Mouse (Mus musculus) heart, adult 2 months (tissue): ENCODE data around the gene Gm960. TPM values are rescaled to one million over a fixed set of nuclear protein-coding genes. Genes with fewer than 3 reads are reported as not detected.
A peak's percentile ranks its signal among the peaks of the same experiment; 100 is the strongest.

Experiments used
- DNase-seq, 2 experiments: peaks; one replicate each; pipeline ENCODE4 v3.0.0; 2021
- H3K27ac ChIP-seq: fragments of 200-600 bp; 2 replicates; pipeline ENCODE4 v1.8.1; 2022
- H3K27me3 ChIP-seq: fragments of 200-500 bp; 2 replicates; pipeline ENCODE4 v1.6.1; 2012; ENCODE audit warnings: mild to moderate bottlenecking, low read length, inconsistent platforms, mixed read lengths; ENCODE audit not compliant: control insufficient read depth, insufficient read depth
- H3K36me3 ChIP-seq: fragments of 200-500 bp; 2 replicates; pipeline ENCODE4 v1.6.1; 2012; ENCODE audit warnings: low read length, inconsistent platforms; ENCODE audit not compliant: control insufficient read depth, insufficient read depth
- H3K4me1 ChIP-seq: fragments of 200-500 bp; 2 replicates; pipeline ENCODE4 v1.6.1; 2011; ENCODE audit warnings: low read length; ENCODE audit not compliant: control insufficient read depth, insufficient read depth
- H3K4me3 ChIP-seq: fragments of 200-600 bp; 2 replicates; pipeline ENCODE4 v1.8.1; 2022
- H3K79me2 ChIP-seq: fragments of 200-500 bp; replicated peaks from 2 replicates; pipeline ENCODE4 v1.6.1; 2012; ENCODE audit warnings: mild to moderate bottlenecking, inconsistent platforms, low read length, moderate library complexity, mixed read lengths; ENCODE audit not compliant: control insufficient read depth, insufficient read depth
- H3K9ac ChIP-seq: fragments of 200-500 bp; 2 replicates; pipeline ENCODE4 v1.6.1; 2012; ENCODE audit warnings: low read depth, mild to moderate bottlenecking, control low read depth, inconsistent platforms, low read length, mixed read lengths
- CTCF ChIP-seq: fragments of 200-600 bp; IDR thresholded peaks from 2 replicates; pipeline ENCODE4 v1.8.1; 2022; ENCODE audit warnings: antibody characterized with exemption, mild to moderate bottlenecking, moderate library complexity
- EP300 ChIP-seq: fragments of 200-500 bp; IDR thresholded peaks from 2 replicates; pipeline ENCODE4 v1.6.1; 2011; ENCODE audit warnings: low read depth, low read length, control low read depth; ENCODE audit not compliant: insufficient read depth
- POLR2A ChIP-seq: fragments of 200-500 bp; IDR thresholded peaks from 2 replicates; pipeline ENCODE4 v1.6.1; 2011; ENCODE audit warnings: mild to moderate bottlenecking, low read depth, low read length, control low read depth; ENCODE audit not compliant: insufficient read depth
- WGBS: fragments of 180-500 bp; shearing (Covaris S2); methylation state at CpG from one replicate; pipeline ENCODE4 v1.1.7; 2018; 5-methylcytosine and 5-hydroxymethylcytosine counted together
- intact Hi-C: fragments of 180-260 bp; cut with DNase I; formaldehyde crosslinking; loops from one replicate; pipeline ENCODE4 v1.15.1; 2025
- long read RNA-seq: library from polyadenylated mRNA; stranded (forward); transcript quantifications from one replicate; pipeline ENCODE4 v2.0.0, GENCODE M21; 2021
- polyA plus RNA-seq: library from polyadenylated mRNA; depleted of rRNA; stranded (reverse); fragments of >200 nt; gene quantifications from 2 replicates; pipeline ENCODE4 v1.2.3, GENCODE M21; 2012; rRNA removed
- total RNA-seq, 2 experiments: library from RNA; stranded (reverse); gene quantifications; 2 replicates each; pipeline ENCODE4 v1.2.3; 2021

Gene Gm960
- total RNA-seq (not detected), polyA plus RNA-seq (not detected in 2 replicates)
- long read RNA-seq = 0 reads

- Histone ChIP-seq H3K27me3 (peaks cover under 1% of the 10 kb centered on the region; the same call in 1 of the 2 replicates), H3K79me2 (no peaks in the 10 kb centered on the region), H3K36me3 (no peaks in the 10 kb centered on the region), H3K4me3 (peak within 1 kb of the TSS; percentile 48), H3K9ac (peak within 1 kb of the TSS; percentile 38; the same call in 1 of the 2 replicates), H3K27ac (no peak within 1 kb of the TSS; the same call in 1 of the 2 replicates), H3K4me1 (peaks cover 2% of the 10 kb centered on the region; the same call in 1 of the 2 replicates)
- WGBS = 1% methylated on average over 40 of the region's 40 CpGs
- intact Hi-C loops = no loop called here
- no peak for TF ChIP-seq POLR2A
- TF ChIP-seq CTCF = no peak
- no peak for TF ChIP-seq EP300
- peak; percentile 72 to 80 for DNase-seq
Measured at GRCm38 (mm10) chr19:4698205-4698677, at the start of gene Gm960. Gene Gm960, minus strand, starts transcription at chr19:4698668.

- H3K9ac ChIP-seq = no peak overlapping the region
- 75% methylated on average over 9 of the region's 9 CpGs for WGBS
Measured at GRCm38 (mm10) chr19:4747631-4748312, 49.3 kb upstream of the Gm960 start.

DNA sequence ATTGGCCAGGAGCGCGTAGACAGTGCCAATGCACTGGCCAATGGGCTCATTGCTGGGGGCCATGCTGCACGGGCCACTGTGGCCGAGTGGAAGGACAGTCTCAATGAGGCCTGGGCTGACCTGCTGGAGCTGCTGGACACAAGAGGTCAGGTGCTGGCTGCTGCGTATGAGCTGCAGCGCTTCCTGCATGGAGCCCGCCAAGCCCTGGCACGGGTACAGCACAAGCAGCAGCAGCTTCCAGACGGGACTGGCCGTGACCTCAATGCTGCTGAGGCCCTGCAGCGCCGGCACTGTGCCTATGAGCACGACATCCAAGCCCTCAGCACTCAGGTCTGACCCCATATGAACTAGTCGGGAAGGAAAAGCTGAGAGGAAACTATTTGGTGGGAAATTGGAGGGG lies 48.1 kb upstream of the Gm960 start:
- Histone ChIP-seq H3K36me3 (no peaks in the 10 kb centered on the region), H3K27me3 (no peaks in the 10 kb centered on the region), H3K9ac (no peak overlapping the region), H3K4me3 (no peak overlapping the region), H3K4me1 (peaks cover 2% of the 10 kb centered on the region; the same call in 1 of the 2 replicates), H3K79me2 (no peaks in the 10 kb centered on the region), H3K27ac (no peak overlapping the region)
- intact Hi-C loops = no loop called here
- TF ChIP-seq POLR2A = no peak
- TF ChIP-seq EP300 = no peak
- no peak for TF ChIP-seq CTCF
- WGBS = 42% methylated on average over 14 of the region's 14 CpGs
- DNase-seq = peak; percentile 52 to 59

More at GRCm38 (mm10) chr19:4747631-4748312, 49.3 kb upstream of the Gm960 start:
- Histone ChIP-seq H3K4me3 (no peak overlapping the region), H3K79me2 (no peaks in the 10 kb centered on the region), H3K27ac (no peak overlapping the region), H3K36me3 (no peaks in the 10 kb centered on the region), H3K4me1 (peaks cover 2% of the 10 kb centered on the region; the same call in 1 of the 2 replicates), H3K27me3 (no peaks in the 10 kb centered on the region)
- TF ChIP-seq CTCF (no peak), POLR2A (no peak)
- no peak for DNase-seq
- intact Hi-C loops = no loop called here

- Histone ChIP-seq H3K9ac (no peak overlapping the region), H3K27ac (no peak overlapping the region), H3K4me3 (no peak overlapping the region), H3K4me1 (peaks cover 2% of the 10 kb centered on the region; the same call in 1 of the 2 replicates), H3K27me3 (no peaks in the 10 kb centered on the region), H3K79me2 (no peaks in the 10 kb centered on the region), H3K36me3 (no peaks in the 10 kb centered on the region)
- intact Hi-C loops = no loop called here
- 74% methylated on average over 10 of the region's 10 CpGs for whole genome bisulfite sequencing
- peak; percentile 19 to 44 for DNase-seq
- 0 out of 2 replicates have a peak, but pooled peaks have one; percentile 8 for TF ChIP-seq EP300
- TF ChIP-seq POLR2A = no peak
Measured at GRCm38 (mm10) chr19:4745681-4746080, 47.2 kb upstream of the Gm960 start.

DNA sequence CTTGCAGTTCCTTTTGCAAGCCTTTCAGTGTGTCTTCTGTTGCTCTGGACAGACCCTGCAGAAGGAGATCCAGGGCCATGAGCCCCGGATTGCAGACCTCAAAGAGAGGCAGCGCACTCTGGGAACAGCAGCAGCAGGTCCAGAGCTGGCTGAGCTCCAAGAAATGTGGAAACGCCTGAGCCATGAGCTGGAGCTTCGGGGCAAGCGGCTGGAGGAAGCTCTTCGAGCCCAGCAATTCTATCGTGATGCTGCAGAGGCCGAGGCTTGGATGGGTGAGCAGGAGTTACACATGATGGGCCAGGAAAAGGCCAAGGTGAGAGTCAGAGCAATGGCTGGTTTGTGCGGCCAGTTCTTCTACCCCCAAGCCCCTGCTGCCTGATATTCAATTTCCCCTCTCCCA lies 46.6 kb upstream of the Gm960 start:
- peak; percentile 31 to 51 for DNase-seq
- no peak for TF ChIP-seq EP300
- TF ChIP-seq CTCF = no peak
- no peak for TF ChIP-seq POLR2A
- Histone ChIP-seq H3K9ac (no peak overlapping the region), H3K79me2 (no peaks in the 10 kb centered on the region), H3K36me3 (no peaks in the 10 kb centered on the region), H3K27ac (no peak overlapping the region), H3K4me1 (peaks cover 2% of the 10 kb centered on the region; the same call in 1 of the 2 replicates), H3K4me3 (no peak overlapping the region), H3K27me3 (no peaks in the 10 kb centered on the region)
- intact Hi-C loops = no loop called here
- 30% methylated on average over 9 of the region's 9 CpGs for WGBS

DNA sequence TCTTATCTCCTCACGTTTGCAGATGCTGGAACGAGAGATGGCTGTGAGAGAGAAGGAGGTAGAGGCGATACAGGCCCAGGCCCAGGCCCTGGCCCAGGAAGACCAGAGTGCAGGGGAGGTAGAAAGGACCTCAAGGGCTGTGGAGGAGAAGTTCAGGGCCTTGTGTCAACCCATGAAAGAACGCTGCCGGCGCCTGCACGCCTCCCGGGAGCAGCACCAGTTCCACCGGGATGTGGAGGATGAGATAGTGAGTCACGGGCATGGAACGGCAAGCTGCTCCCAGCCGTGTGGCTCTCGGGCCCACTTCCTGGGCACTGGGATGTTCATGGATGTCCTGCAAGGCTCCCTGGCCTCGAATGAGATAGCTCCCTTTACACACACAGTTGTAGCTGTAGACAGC lies 45.6 kb upstream of the Gm960 start:
- DNase-seq = peak in 1 of 2 experiments; percentile 12
- TF ChIP-seq EP300 = no peak
- TF ChIP-seq CTCF = no peak
- TF ChIP-seq POLR2A = no peak
- no peak overlapping the region for H3K4me3 ChIP-seq
- WGBS = 76% methylated on average over 14 of the region's 14 CpGs
- intact Hi-C loops = no loop called here
- no peak overlapping the region for H3K9ac ChIP-seq
- H3K36me3 ChIP-seq = no peaks in the 10 kb centered on the region
- no peak overlapping the region for H3K27ac ChIP-seq
- peaks cover 2% of the 10 kb centered on the region; the same call in 1 of the 2 replicates for H3K4me1 ChIP-seq
- H3K27me3 ChIP-seq = no peaks in the 10 kb centered on the region
- no peaks in the 10 kb centered on the region for H3K79me2 ChIP-seq
